Mouse (Mus musculus) left cerebral cortex, adult 2 months (tissue): Measurements from ENCODE around the gene Nxph3. TPM values are rescaled to one million over a fixed set of nuclear protein-coding genes. Genes with fewer than 3 reads are reported as not detected.

Experiments
- DNase-seq, 2 experiments: peaks; one replicate each; pipeline ENCODE4 v3.0.0; 2021 to 2022; ENCODE audit warnings: low spot score in 2 of 2, mixed read lengths in 1 of 2; ENCODE audit errors: extremely low spot score in 1 of 2
- H3K27ac ChIP-seq: fragments of 200-600 bp; 2 replicates; pipeline ENCODE4 v1.8.1; 2022
- H3K4me3 ChIP-seq: fragments of 200-600 bp; 2 replicates; pipeline ENCODE4 v1.8.1; 2022
- CTCF ChIP-seq: fragments of 200-600 bp; IDR thresholded peaks from 2 replicates; pipeline ENCODE4 v1.8.1; 2022; ENCODE audit warnings: antibody characterized with exemption, mild to moderate bottlenecking, moderate library complexity
- intact Hi-C: fragments of 180-260 bp; cut with DNase I; formaldehyde crosslinking; loops from one replicate; pipeline ENCODE4 v1.15.1; 2025
- long read RNA-seq, 2 experiments: library from polyadenylated mRNA; stranded (forward); transcript quantifications; one replicate each; pipeline ENCODE4 v2.0.0; 2021; ENCODE audit warnings: borderline mapping rate in 2 of 2
- total RNA-seq, 2 experiments: library from RNA; stranded (reverse); gene quantifications; 2 replicates each; pipeline ENCODE4 v1.2.3; 2021

The Nxph3 gene
- total RNA-seq: 10 to 100 TPM; 19.8 to 26.5 TPM
- long read RNA-seq, experiment 1, partial matches to known transcripts: 0 of 3 reads
- long read RNA-seq, experiment 1, other reads (novel, unspliced or antisense): 2 of 3 reads
- long read RNA-seq, experiment 2: 0 reads

GRCm38 (mm10) chr11:95514298-95514861, at the start of gene Nxph3:
Gene Nxph3 (minus strand): TSS chr11:95514570.
- H3K27ac ChIP-seq: peak within 1 kb of the TSS; percentile 71
- H3K4me3 ChIP-seq: peak within 1 kb of the TSS; percentile 55
- intact Hi-C loops: loop anchor here (2.0 kb wide), 1 partner anchor 20 kb away; no protein-coding TSS in a partner anchor
- peak; percentile 75 for TF ChIP-seq CTCF
- DNase-seq: peak; percentile 65 to 66

- no peak for DNase-seq
- intact Hi-C loops: no loop called here
- TF ChIP-seq CTCF: no peak; the same call in 1 of the 2 replicates
- Histone ChIP-seq H3K27ac (no peak overlapping the region), H3K4me3 (no peak overlapping the region)
These were observed 49.5 kb upstream of the Nxph3 start for GRCm38 (mm10) chr11:95563849-95564248.

- TF ChIP-seq CTCF: no peak
- no peak overlapping the region for H3K27ac ChIP-seq
- intact Hi-C loops: no loop called here
- no peak for DNase-seq
- H3K4me3 ChIP-seq: no peak overlapping the region
These were observed 46.4 kb upstream of the Nxph3 start for GRCm38 (mm10) chr11:95560773-95561172.

GRCm38 (mm10) chr11:95559761-95560160, 45.4 kb upstream of the Nxph3 start:
- TF ChIP-seq CTCF: no peak
- Histone ChIP-seq H3K4me3 (no peak overlapping the region), H3K27ac (no peak overlapping the region)
- DNase-seq: no peak
- intact Hi-C loops: no loop called here

- no peak overlapping the region for H3K27ac ChIP-seq
- no peak for DNase-seq
- intact Hi-C loops: no loop called here
- H3K4me3 ChIP-seq: no peak overlapping the region
- TF ChIP-seq CTCF: no peak
These were observed 43.3 kb upstream of the Nxph3 start for GRCm38 (mm10) chr11:95557719-95558118.

GRCm38 (mm10) chr11:95557032-95557431, 42.7 kb upstream of the Nxph3 start:
- TF ChIP-seq CTCF: no peak
- intact Hi-C loops: no loop called here
- no peak overlapping the region for H3K4me3 ChIP-seq
- H3K27ac ChIP-seq: no peak overlapping the region
- no peak for DNase-seq

- TF ChIP-seq CTCF: no peak
- DNase-seq: no peak
- Histone ChIP-seq H3K4me3 (no peak overlapping the region), H3K27ac (no peak overlapping the region)
- intact Hi-C loops: no loop called here
These were observed 40.9 kb upstream of the Nxph3 start for GRCm38 (mm10) chr11:95555279-95555678.

GRCm38 (mm10) chr11:95550301-95551021, 36.1 kb upstream of the Nxph3 start:
- H3K27ac ChIP-seq: no peak overlapping the region
- TF ChIP-seq CTCF: no peak
- H3K4me3 ChIP-seq: no peak overlapping the region
- intact Hi-C loops: no loop called here
- DNase-seq: no peak

- no peak for TF ChIP-seq CTCF
- DNase-seq: no peak
- H3K4me3 ChIP-seq: no peak overlapping the region
- H3K27ac ChIP-seq: no peak overlapping the region
- intact Hi-C loops: no loop called here
These were observed 31.8 kb upstream of the Nxph3 start for GRCm38 (mm10) chr11:95546021-95546782.

GRCm38 (mm10) chr11:95544546-95545327, 30.4 kb upstream of the Nxph3 start:
- H3K4me3 ChIP-seq: no peak overlapping the region
- H3K27ac ChIP-seq: no peak overlapping the region
- no peak for TF ChIP-seq CTCF
- intact Hi-C loops: no loop called here
- no peak for DNase-seq

- intact Hi-C loops: no loop called here
- no peak for TF ChIP-seq CTCF
These were observed 26.4 kb upstream of the Nxph3 start for GRCm38 (mm10) chr11:95540637-95541385.

More at GRCm38 (mm10) chr11:95540637-95541385, 26.4 kb upstream of the Nxph3 start:
- Histone ChIP-seq H3K27ac (no peak overlapping the region), H3K4me3 (no peak overlapping the region)
- DNase-seq: no peak
